Mouse (Mus musculus) liver, embryonic 14.5 days (tissue): ENCODE measurements around the gene Dyrk3. TPM values are rescaled to one million over a fixed set of nuclear protein-coding genes. Genes with fewer than 3 reads are reported as not detected.

ENCODE experiments used
- ATAC-seq: fragments of 200-750 bp; cut with Nextera tagmentation; 2 replicates; pipeline ENCODE4 v1.8.0; 2017; ENCODE audit warnings: moderate number of reproducible peaks, mild to moderate bottlenecking, moderate library complexity; ENCODE audit not compliant: insufficient read depth
- DNase-seq, 3 experiments: peaks; one replicate each; pipeline ENCODE4 v3.0.0-alpha.2; 2012 to 2013; ENCODE audit warnings: low read depth in 3 of 3, low spot score in 3 of 3
- H3K27ac ChIP-seq: fragments of 300-500 bp; sonication (generic); 2 replicates; pipeline ENCODE4 v1.5.1; 2014; ENCODE audit warnings: moderate library complexity, mild to moderate bottlenecking, control low read depth, inconsistent platforms
- H3K27me3 ChIP-seq: fragments of 300-500 bp; sonication (generic); 2 replicates; pipeline ENCODE4 v1.6.1; 2014; ENCODE audit warnings: mild to moderate bottlenecking, low read length, moderate library complexity; ENCODE audit not compliant: control insufficient read depth, insufficient read depth
- H3K36me3 ChIP-seq: fragments of 300-500 bp; sonication (generic); replicated peaks from 2 replicates; pipeline ENCODE4 v1.6.1; 2014; ENCODE audit warnings: low read depth; ENCODE audit not compliant: control insufficient read depth, insufficient read depth
- H3K4me1 ChIP-seq, 2 experiments: fragments of 200-500 bp in 1 of 2; fragments of 300-500 bp in 1 of 2; sonication (generic) in 1 of 2; replicated peaks; 2 replicates each; pipeline ENCODE4 v1.6.1; 2012 to 2014; ENCODE audit warnings: antibody characterized with exemption in 1 of 2, inconsistent platforms in 1 of 2, low read length in 1 of 2; ENCODE audit not compliant: control insufficient read depth in 2 of 2, insufficient read depth in 2 of 2
- H3K4me2 ChIP-seq: fragments of 300-500 bp; sonication (generic); 2 replicates; pipeline ENCODE4 v1.6.1; 2014; ENCODE audit warnings: low read depth, mild to moderate bottlenecking, control low read depth, moderate library complexity
- H3K4me3 ChIP-seq, 2 experiments: fragments of 200-500 bp in 1 of 2; fragments of 300-500 bp in 1 of 2; sonication (generic) in 1 of 2; 2 replicates each; pipeline ENCODE4 v1.5.1; 2012 to 2014; ENCODE audit warnings: low read depth in 2 of 2, low read length in 2 of 2, mild to moderate bottlenecking in 2 of 2, control low read depth in 1 of 2, inconsistent platforms in 1 of 2, moderate library complexity in 1 of 2; ENCODE audit not compliant: insufficient read depth in 1 of 2
- H3K9ac ChIP-seq: fragments of 300-500 bp; sonication (generic); replicated peaks from 2 replicates; pipeline ENCODE4 v1.6.1; 2014; ENCODE audit warnings: mild to moderate bottlenecking, control low read depth, moderate library complexity
- H3K9me3 ChIP-seq: fragments of 300-500 bp; sonication (generic); 2 replicates; pipeline ENCODE4 v1.6.1; 2016; ENCODE audit warnings: low read length, mixed read lengths; ENCODE audit not compliant: control insufficient read depth
- CTCF ChIP-seq: IDR thresholded peaks from 2 replicates; pipeline ENCODE4 v1.5.1; 2016; ENCODE audit warnings: antibody characterized with exemption, low read depth, control low read depth
- EP300 ChIP-seq: IDR thresholded peaks from 2 replicates; pipeline ENCODE4 v1.6.1; 2016; ENCODE audit warnings: antibody characterized with exemption, low read depth
- WGBS: fragments of 180-500 bp; shearing (Covaris S2); extraction: QIAGEN DNeasy Blood & Tissue Kit; methylation state at CpG from one replicate; pipeline ENCODE4 v1.1.7; 2014; ENCODE audit not compliant: insufficient replicate concordance; 5-methylcytosine and 5-hydroxymethylcytosine counted together
- polyA plus RNA-seq, 2 experiments: library from polyadenylated mRNA; depleted of rRNA in 1 of 2; stranded (reverse) in 1 of 2; unstranded in 1 of 2; fragments of >200 nt; fragmentation: Nextera tagmentation in 1 of 2; extraction: Ambion mirVana in 1 of 2; gene quantifications; 2 replicates each; pipeline versions ENCODE4 v1.2.1 to v1.2.3; 2012 to 2014

The Dyrk3 gene
- polyA plus RNA-seq, 2 experiments: 10.6 to 14.9 TPM

GRCm38 (mm10) chr1:131135960-131136629 lies 2.0 kb downstream of the Dyrk3 start:
- 14% methylated on average over 10 of the region's 10 CpGs for WGBS
- H3K27ac ChIP-seq: peak overlapping the region; percentile 88
- H3K9ac ChIP-seq: peak overlapping the region; percentile 93
- peaks cover 23% of the 10 kb centered on the region for H3K36me3 ChIP-seq
- no peaks in the 10 kb centered on the region for H3K27me3 ChIP-seq
- H3K9me3 ChIP-seq: no peaks in the 10 kb centered on the region
- ATAC-seq: peak; percentile 27
- peaks cover 18 to 25% of the 10 kb centered on the region in 2 experiments for H3K4me1 ChIP-seq
- TF ChIP-seq CTCF (no peak), EP300 (peak; percentile 45; the same call in 1 of the 2 replicates)
- H3K4me2 ChIP-seq: peak overlapping the region; percentile 92
- peak overlapping the region; percentile 61 to 77 for H3K4me3 ChIP-seq
- DNase-seq: peak in 2 of 3 experiments; percentile 50 to 55

DNA sequence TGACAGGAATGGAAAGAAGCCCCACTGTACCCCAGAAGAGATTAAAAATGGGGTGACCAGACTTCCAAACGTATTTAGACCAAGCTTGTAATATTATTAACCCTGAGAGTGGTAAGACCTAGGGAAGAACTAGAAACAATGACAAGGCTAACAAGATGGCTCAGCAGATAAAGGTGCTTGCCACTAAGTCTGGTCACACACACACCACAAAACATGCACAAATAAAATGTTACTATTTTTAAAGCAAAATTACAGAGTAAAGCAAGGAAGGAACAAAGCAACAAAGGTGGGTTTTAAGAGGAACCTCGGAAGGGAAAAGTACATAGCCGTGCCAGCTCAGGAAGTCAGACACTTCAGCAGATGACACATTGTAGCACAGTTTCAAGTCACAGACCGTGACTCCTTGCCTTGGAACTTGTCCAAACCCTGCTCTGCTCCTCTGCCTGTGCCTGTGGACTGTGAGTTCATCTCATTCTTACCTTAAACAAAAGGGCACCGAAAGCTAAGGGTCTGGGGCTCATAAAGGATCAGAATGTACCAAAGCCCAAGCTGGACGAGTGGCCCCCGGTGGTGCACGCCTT lies 3.1 kb downstream of the Dyrk3 start:
- Histone ChIP-seq H3K9ac (peak overlapping the region; percentile 93), H3K4me1 (peaks cover 18 to 25% of the 10 kb centered on the region in 2 experiments), H3K36me3 (peaks cover 31% of the 10 kb centered on the region), H3K4me2 (peak overlapping the region; percentile 92), H3K27me3 (no peaks in the 10 kb centered on the region), H3K9me3 (no peaks in the 10 kb centered on the region), H3K4me3 (peak overlapping the region; percentile 61 to 77), H3K27ac (peak overlapping the region; percentile 88)
- TF ChIP-seq EP300 (peak; percentile 17; the same call in 1 of the 2 replicates), CTCF (no peak)
- 39% methylated on average over 8 of the region's 8 CpGs for WGBS
- no peak for DNase-seq
- no peak for ATAC-seq

- Histone ChIP-seq H3K27me3 (no peaks in the 10 kb centered on the region), H3K36me3 (peaks cover 39% of the 10 kb centered on the region), H3K9ac (no peak overlapping the region; the same call in none of the 2 replicates), H3K4me1 (peaks cover 13 to 22% of the 10 kb centered on the region in 2 experiments), H3K4me3 (peak overlapping the region; percentile 39 to 77), H3K4me2 (peak overlapping the region; percentile 92), H3K9me3 (no peaks in the 10 kb centered on the region; the same call in 1 of the 2 replicates), H3K27ac (peak overlapping the region; percentile 88)
- ATAC-seq: no peak
- WGBS: 82% methylated on average over 6 of the region's 6 CpGs
- no peak for TF ChIP-seq EP300
- TF ChIP-seq CTCF: no peak
- DNase-seq: no peak
Observed at GRCm38 (mm10) chr1:131134231-131134630, 3.9 kb downstream of the Dyrk3 start.

- TF ChIP-seq EP300: peak; percentile 98
- TF ChIP-seq CTCF: no peak
- H3K9ac ChIP-seq: peak overlapping the region; percentile 80
- ATAC-seq: peak; percentile 96
- H3K4me1 ChIP-seq: peaks cover 28 to 37% of the 10 kb centered on the region in 2 experiments
- DNase-seq: peak; percentile 89 to 94 (median 90)
- H3K36me3 ChIP-seq: peaks cover 39% of the 10 kb centered on the region
- H3K4me3 ChIP-seq: peak overlapping the region; percentile 47 to 67
- H3K27me3 ChIP-seq: no peaks in the 10 kb centered on the region
- no peaks in the 10 kb centered on the region; the same call in 1 of the 2 replicates for H3K9me3 ChIP-seq
- peak overlapping the region; percentile 100 for H3K27ac ChIP-seq
- WGBS: 6% methylated on average over 11 of the region's 11 CpGs
- peak overlapping the region; percentile 74 for H3K4me2 ChIP-seq
Observed at GRCm38 (mm10) chr1:131125987-131126744, 12.0 kb downstream of the Dyrk3 start.
